Mouse (Mus musculus): ENCODE results near the gene Actr5. TPM values are rescaled to one million over a fixed set of nuclear protein-coding genes. Genes with fewer than 3 reads are reported as not detected.

Actr5 gene
- polyA plus RNA-seq, 1 experiment from 2014 or later: 10.5 TPM

DNA sequence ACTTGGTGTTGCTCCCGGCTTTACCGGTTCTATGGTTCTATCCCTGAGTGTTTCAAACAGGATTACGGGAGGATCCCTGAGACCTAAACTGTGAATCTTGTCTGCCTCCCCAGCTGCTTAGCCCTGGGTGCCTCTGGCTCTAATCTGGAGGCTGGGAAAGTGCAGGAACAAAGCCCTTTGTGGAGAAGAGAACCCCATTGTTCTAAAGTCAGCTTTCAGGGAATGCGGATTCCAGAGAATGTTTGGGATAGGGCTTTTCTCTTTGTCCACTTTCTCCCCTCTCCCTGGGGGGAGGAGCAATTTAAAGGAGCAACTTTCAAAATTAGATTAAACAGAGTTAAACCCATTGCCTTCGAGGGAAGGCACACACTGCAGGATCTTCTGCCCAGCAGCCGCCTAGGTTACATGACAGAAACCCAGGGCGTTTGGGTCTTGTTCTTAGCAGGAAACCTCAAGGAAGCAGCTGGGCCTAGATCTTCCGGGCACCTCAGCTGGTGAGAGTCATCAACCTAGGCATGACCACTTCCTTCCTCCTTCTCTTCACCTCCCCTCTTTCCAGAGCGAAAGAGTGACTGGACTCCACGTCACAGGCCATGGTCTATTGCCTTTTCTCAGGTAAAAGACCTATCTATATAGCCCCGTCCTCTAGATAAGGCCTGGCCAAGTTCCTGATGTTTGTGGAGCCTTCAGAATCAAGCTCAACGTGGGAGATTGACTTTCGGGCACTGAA is 41.5 kb downstream of the Actr5 start:
- 52% methylated on average over 13 of the region's 13 CpGs for WGBS

DNA sequence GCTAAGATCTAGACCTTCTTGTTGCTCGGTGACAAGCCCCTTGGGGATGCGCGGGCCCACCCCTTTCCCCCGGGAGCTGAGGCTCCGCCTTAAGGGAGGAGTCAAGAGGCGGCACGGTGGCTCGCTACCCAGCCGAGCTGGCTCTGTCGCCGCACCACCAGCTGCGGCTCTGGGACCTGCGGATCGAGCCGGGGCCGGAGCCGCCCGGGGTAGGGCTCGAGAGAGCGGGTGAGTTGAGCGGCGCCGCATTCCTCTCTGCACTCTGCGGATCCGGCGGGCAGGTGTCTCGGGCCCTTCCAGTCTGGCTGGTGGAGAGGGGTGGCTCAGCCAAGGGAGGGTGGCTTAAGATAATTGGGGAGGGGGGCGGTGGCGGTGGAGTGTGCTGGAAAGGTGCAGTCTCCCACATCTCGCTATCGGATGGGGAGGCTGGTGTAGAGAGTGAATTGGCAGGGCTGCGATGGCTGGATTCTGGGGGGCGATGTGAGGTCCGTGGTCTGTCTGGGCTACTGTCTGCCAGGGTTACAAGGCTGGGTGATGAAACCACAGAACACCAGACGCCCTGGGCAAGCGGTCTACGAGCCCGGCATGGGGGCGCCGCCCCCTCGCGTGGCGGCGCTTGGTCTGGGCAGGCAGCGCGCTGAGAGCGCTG is 42.5 kb downstream of the Actr5 start:
- no peaks in the 10 kb centered on the region for H3K36me3 ChIP-seq (ENCODE audit: control insufficient read depth, insufficient read depth, low read length)
- H3K27me3 ChIP-seq (ENCODE audit: control insufficient read depth, insufficient read depth, low read length): peaks cover 25% of the 10 kb centered on the region
- peak; percentile 44 for ATAC-seq (ENCODE audit: insufficient number of reproducible peaks, insufficient read depth, low FRiP score, low read depth)
- H3K9me3 ChIP-seq (ENCODE audit: control insufficient read depth, low read depth, low read length): no peaks in the 10 kb centered on the region
- peak overlapping the region; percentile 14; the same call in 1 of the 2 replicates for H3K9ac ChIP-seq (replicated peaks; ENCODE audit: low read depth, low read length)
- H3K27ac ChIP-seq (ENCODE audit: low read length): no peak overlapping the region
- peak overlapping the region; percentile 87 for H3K4me2 ChIP-seq (replicated peaks; ENCODE audit: low read depth, low read length)
- H3K4me3 ChIP-seq (ENCODE audit: low read depth, low read length): peak overlapping the region; percentile 52
- 1% methylated on average over 47 of the region's 47 CpGs for WGBS
- H3K4me1 ChIP-seq (ENCODE audit: control insufficient read depth, insufficient read depth, low read length): peaks cover 12% of the 10 kb centered on the region; the same call in 1 of the 2 replicates

More for the DNA sequence above, 41.5 kb downstream of the Actr5 start:
- Histone ChIP-seq H3K4me3 (ENCODE audit: low read depth, low read length) (no peak overlapping the region), H3K9ac (replicated peaks; ENCODE audit: low read depth, low read length) (no peak overlapping the region), H3K27ac (ENCODE audit: low read length) (no peak overlapping the region), H3K36me3 (ENCODE audit: control insufficient read depth, insufficient read depth, low read length) (no peaks in the 10 kb centered on the region), H3K4me2 (replicated peaks; ENCODE audit: low read depth, low read length) (no peak overlapping the region), H3K4me1 (ENCODE audit: control insufficient read depth, insufficient read depth, low read length) (peaks cover 12% of the 10 kb centered on the region; the same call in 1 of the 2 replicates), H3K9me3 (ENCODE audit: control insufficient read depth, low read depth, low read length) (no peaks in the 10 kb centered on the region), H3K27me3 (ENCODE audit: control insufficient read depth, insufficient read depth, low read length) (peaks cover 25% of the 10 kb centered on the region)
- ATAC-seq (ENCODE audit: insufficient number of reproducible peaks, insufficient read depth, low FRiP score, low read depth): no peak

DNA sequence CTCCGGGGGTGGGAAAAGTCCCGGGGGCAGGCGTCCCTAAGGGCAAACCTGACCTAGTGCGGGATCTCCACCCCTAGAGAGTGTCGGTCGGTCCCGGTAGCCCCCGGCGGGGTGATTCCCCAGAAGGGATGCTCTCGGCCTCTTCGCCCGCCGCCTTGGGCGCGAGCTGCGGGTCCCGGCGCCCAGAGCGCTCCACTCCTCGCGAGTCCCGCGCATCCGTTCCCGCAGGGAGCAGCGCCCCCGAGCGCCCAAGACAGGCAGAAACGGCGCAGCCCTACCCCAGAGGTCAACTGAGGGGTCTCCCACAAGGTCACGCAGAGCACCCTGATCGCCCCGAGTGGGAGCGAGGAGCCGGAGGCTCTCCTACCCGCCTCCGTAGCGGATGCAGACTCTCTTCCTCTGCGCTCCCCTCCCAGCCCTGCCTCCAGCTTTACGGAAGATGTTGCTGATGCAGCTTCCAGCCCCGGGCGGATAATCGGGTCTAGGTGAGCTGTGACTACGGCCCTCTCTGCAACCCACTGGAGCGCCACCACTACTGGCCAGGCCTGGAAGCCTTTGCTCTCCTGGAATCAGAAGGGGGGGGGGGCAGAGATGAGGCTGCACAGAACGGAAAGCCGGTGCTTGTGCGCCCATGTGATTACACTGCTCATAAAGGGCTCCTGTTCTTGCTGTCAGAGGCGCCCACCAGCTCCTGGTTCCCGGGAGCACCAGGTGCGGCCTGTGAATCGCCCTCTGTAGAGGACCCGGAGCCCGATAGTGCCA is 43.2 kb downstream of the Actr5 start:
- H3K4me2 ChIP-seq (replicated peaks; ENCODE audit: low read depth, low read length): peak overlapping the region; percentile 87
- peak overlapping the region; percentile 52 for H3K4me3 ChIP-seq (ENCODE audit: low read depth, low read length)
- no peak overlapping the region for H3K27ac ChIP-seq (ENCODE audit: low read length)
- H3K4me1 ChIP-seq (ENCODE audit: control insufficient read depth, insufficient read depth, low read length): peaks cover 12% of the 10 kb centered on the region; the same call in 1 of the 2 replicates
- peaks cover 25% of the 10 kb centered on the region for H3K27me3 ChIP-seq (ENCODE audit: control insufficient read depth, insufficient read depth, low read length)
- WGBS: 0% methylated on average over 50 of the region's 54 CpGs
- ATAC-seq (ENCODE audit: insufficient number of reproducible peaks, insufficient read depth, low FRiP score, low read depth): 0 out of 2 replicates have a peak, but pooled peaks have one; percentile 11
- H3K36me3 ChIP-seq (ENCODE audit: control insufficient read depth, insufficient read depth, low read length): no peaks in the 10 kb centered on the region
- peak overlapping the region; percentile 14; the same call in 1 of the 2 replicates for H3K9ac ChIP-seq (replicated peaks; ENCODE audit: low read depth, low read length)
- H3K9me3 ChIP-seq (ENCODE audit: control insufficient read depth, low read depth, low read length): no peaks in the 10 kb centered on the region

DNA sequence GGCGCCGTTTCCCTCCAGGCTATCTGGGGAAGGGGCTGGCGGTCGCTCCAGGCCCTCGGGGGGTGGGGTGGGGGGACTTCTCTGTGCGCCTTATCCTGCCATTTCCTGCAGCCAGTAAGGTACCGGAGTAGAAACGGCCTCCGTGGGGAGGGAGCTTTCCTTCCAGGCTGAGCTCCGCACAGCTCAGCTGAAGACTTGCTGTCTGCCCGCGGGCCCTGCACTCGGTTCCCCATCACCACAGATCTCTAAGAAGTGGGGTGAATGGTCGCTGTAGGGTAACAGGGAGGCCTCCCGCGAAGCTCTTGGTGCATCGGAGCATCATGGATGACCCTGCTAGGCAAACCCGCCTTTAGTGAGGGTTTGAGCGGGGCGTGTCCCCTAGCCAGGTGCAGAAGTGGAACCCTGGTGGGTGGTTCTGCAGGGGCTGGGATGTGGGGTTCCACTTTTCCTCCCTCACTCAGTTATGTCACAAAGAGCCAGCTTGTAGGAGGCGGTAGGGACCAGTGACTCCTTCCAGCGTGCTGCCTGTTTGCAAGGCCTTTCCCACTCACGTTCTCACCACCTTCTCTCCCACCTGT is 43.8 kb downstream of the Actr5 start:
- Histone ChIP-seq H3K27ac (ENCODE audit: low read length) (no peak overlapping the region), H3K4me1 (ENCODE audit: control insufficient read depth, insufficient read depth, low read length) (peaks cover 15% of the 10 kb centered on the region; the same call in 1 of the 2 replicates)
- ATAC-seq (ENCODE audit: insufficient number of reproducible peaks, insufficient read depth, low FRiP score, low read depth): no peak

DNA sequence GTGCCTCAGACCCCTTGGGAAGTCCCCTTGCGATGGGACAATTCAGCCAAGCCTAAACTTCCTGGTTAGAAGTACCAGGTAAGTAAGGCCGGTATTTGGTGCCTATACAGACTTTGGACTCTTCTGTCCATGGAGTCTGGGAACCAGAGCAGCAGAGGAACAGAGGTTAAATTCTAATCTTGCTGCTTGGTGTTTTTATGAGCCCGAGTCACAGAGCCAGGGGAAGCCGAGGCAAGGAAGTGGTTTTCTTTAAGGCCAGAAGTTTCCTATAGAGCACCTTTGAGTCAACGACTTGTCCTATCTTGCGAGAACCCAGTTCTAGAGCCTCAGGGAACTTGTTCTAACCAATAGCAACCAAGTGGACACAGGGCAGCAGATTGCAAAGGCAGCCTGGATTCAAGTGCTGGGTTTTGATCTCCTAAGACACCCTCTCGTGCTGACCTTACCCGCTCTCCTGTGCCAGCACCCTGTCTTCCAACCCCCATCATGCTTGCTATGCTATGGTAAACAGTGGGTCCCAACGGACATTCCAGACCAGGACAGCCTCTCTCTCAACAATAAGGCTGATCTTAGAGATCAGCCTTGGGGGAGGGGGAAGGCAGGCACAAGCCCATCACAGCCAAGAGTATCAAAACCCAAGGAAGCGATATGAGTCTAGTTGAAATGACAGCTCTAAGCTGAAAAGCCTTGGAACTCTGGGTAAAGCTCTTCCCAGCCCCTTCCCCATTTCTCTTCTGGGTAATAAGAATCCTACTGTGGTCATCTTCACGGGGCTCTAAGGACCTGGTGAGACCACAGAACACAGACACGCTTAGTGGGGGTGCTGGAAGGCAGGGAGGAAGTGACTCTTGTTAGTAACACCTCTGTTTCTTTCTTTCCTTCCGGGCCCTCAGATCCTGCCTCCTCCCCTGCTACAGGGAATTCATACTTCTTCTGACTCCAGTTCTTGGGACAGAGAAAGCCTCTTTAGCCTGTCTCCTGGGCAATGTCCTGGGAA is 44.8 kb downstream of the Actr5 start:
- peaks cover 25% of the 10 kb centered on the region for H3K27me3 ChIP-seq (ENCODE audit: control insufficient read depth, insufficient read depth, low read length)
- ATAC-seq (ENCODE audit: insufficient number of reproducible peaks, insufficient read depth, low FRiP score, low read depth): no peak

More for the DNA sequence above, 43.8 kb downstream of the Actr5 start:
- H3K27me3 ChIP-seq (ENCODE audit: control insufficient read depth, insufficient read depth, low read length): peaks cover 25% of the 10 kb centered on the region
- H3K4me2 ChIP-seq (replicated peaks; ENCODE audit: low read depth, low read length): peak overlapping the region; percentile 87
- no peak overlapping the region for H3K9ac ChIP-seq (replicated peaks; ENCODE audit: low read depth, low read length)
- peak overlapping the region; percentile 52 for H3K4me3 ChIP-seq (ENCODE audit: low read depth, low read length)
- no peaks in the 10 kb centered on the region for H3K9me3 ChIP-seq (ENCODE audit: control insufficient read depth, low read depth, low read length)
- no peaks in the 10 kb centered on the region for H3K36me3 ChIP-seq (ENCODE audit: control insufficient read depth, insufficient read depth, low read length)
- 12% methylated on average over 23 of the region's 23 CpGs for whole genome bisulfite sequencing

DNA sequence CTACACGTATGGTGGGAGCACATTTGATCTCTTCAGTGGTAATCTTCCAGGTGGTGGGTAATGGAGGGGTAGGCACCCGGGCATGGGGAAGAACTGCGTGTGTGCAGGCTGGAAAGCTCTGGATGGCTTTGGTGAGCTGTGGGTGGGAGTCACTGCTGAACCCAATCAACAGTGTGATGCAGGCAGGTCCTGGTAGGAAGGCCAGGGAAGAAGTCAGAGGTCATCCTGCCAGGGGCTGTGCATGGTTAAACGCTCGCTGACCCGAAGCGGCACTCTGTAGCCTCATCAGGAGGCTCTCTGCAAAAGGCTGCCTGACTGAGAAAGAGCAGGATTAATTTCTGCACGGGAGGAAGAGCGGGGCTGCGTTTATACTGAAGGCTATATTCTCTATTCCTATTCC is 45.9 kb downstream of the Actr5 start:
- H3K9ac ChIP-seq (replicated peaks; ENCODE audit: low read depth, low read length): no peak overlapping the region
- H3K27me3 ChIP-seq (ENCODE audit: control insufficient read depth, insufficient read depth, low read length): peaks cover 25% of the 10 kb centered on the region
- H3K9me3 ChIP-seq (ENCODE audit: control insufficient read depth, low read depth, low read length): no peaks in the 10 kb centered on the region
- ATAC-seq (ENCODE audit: insufficient number of reproducible peaks, insufficient read depth, low FRiP score, low read depth): no peak
- H3K27ac ChIP-seq (ENCODE audit: low read length): no peak overlapping the region
- peaks cover 17% of the 10 kb centered on the region; the same call in 1 of the 2 replicates for H3K4me1 ChIP-seq (ENCODE audit: control insufficient read depth, insufficient read depth, low read length)
- no peaks in the 10 kb centered on the region for H3K36me3 ChIP-seq (ENCODE audit: control insufficient read depth, insufficient read depth, low read length)
- H3K4me2 ChIP-seq (replicated peaks; ENCODE audit: low read depth, low read length): no peak overlapping the region
- 52% methylated on average over 10 of the region's 10 CpGs for WGBS
- no peak overlapping the region for H3K4me3 ChIP-seq (ENCODE audit: low read depth, low read length)

More for the DNA sequence above, 44.8 kb downstream of the Actr5 start:
- Histone ChIP-seq H3K9me3 (ENCODE audit: control insufficient read depth, low read depth, low read length) (no peaks in the 10 kb centered on the region), H3K4me1 (ENCODE audit: control insufficient read depth, insufficient read depth, low read length) (peaks cover 17% of the 10 kb centered on the region; the same call in 1 of the 2 replicates), H3K27ac (ENCODE audit: low read length) (no peak overlapping the region), H3K4me3 (ENCODE audit: low read depth, low read length) (no peak overlapping the region; the same call in 1 of the 2 replicates), H3K9ac (replicated peaks; ENCODE audit: low read depth, low read length) (no peak overlapping the region), H3K36me3 (ENCODE audit: control insufficient read depth, insufficient read depth, low read length) (no peaks in the 10 kb centered on the region), H3K4me2 (replicated peaks; ENCODE audit: low read depth, low read length) (no peak overlapping the region)
- 61% methylated on average over 13 of the region's 13 CpGs for WGBS

- H3K36me3 ChIP-seq (ENCODE audit: control insufficient read depth, insufficient read depth, low read length): no peaks in the 10 kb centered on the region
- ATAC-seq (ENCODE audit: insufficient number of reproducible peaks, insufficient read depth, low FRiP score, low read depth): no peak; the same call in 1 of the 2 replicates
- peaks cover 10% of the 10 kb centered on the region; the same call in 1 of the 2 replicates for H3K4me1 ChIP-seq (ENCODE audit: control insufficient read depth, insufficient read depth, low read length)
- no peak overlapping the region for H3K27ac ChIP-seq (ENCODE audit: low read length)
- H3K9ac ChIP-seq (replicated peaks; ENCODE audit: low read depth, low read length): no peak overlapping the region
- no peak overlapping the region for H3K4me3 ChIP-seq (ENCODE audit: low read depth, low read length)
- WGBS: 16% methylated on average over 6 of the region's 6 CpGs
- peaks cover 12% of the 10 kb centered on the region for H3K27me3 ChIP-seq (ENCODE audit: control insufficient read depth, insufficient read depth, low read length)
- no peaks in the 10 kb centered on the region for H3K9me3 ChIP-seq (ENCODE audit: control insufficient read depth, low read depth, low read length)
- H3K4me2 ChIP-seq (replicated peaks; ENCODE audit: low read depth, low read length): no peak overlapping the region
Observed at GRCm38 (mm10) chr2:158672829-158673228, 48.1 kb downstream of the Actr5 start.

Measured in stomach, embryonic 14.5 days (tissue).